Mouse (Mus musculus) thymus, postnatal 0 days (tissue): Measurements from ENCODE around the gene Map4k2. TPM values are rescaled to one million over a fixed set of nuclear protein-coding genes. Genes with fewer than 3 reads are reported as not detected.

Experiments used
- DNase-seq: peaks from one replicate; pipeline ENCODE4 v3.0.0-alpha.2; 2015; ENCODE audit warnings: low spot score
- polyA plus RNA-seq: library from polyadenylated mRNA; unstranded; fragments of >200 nt; fragmentation: Nextera tagmentation; extraction: Ambion mirVana; gene quantifications from 2 replicates; pipeline ENCODE4 v1.2.1, GENCODE M21; 2015

Gene Map4k2
- polyA plus RNA-seq, 1 experiment from 2014 or later: 57.3 TPM

DNA sequence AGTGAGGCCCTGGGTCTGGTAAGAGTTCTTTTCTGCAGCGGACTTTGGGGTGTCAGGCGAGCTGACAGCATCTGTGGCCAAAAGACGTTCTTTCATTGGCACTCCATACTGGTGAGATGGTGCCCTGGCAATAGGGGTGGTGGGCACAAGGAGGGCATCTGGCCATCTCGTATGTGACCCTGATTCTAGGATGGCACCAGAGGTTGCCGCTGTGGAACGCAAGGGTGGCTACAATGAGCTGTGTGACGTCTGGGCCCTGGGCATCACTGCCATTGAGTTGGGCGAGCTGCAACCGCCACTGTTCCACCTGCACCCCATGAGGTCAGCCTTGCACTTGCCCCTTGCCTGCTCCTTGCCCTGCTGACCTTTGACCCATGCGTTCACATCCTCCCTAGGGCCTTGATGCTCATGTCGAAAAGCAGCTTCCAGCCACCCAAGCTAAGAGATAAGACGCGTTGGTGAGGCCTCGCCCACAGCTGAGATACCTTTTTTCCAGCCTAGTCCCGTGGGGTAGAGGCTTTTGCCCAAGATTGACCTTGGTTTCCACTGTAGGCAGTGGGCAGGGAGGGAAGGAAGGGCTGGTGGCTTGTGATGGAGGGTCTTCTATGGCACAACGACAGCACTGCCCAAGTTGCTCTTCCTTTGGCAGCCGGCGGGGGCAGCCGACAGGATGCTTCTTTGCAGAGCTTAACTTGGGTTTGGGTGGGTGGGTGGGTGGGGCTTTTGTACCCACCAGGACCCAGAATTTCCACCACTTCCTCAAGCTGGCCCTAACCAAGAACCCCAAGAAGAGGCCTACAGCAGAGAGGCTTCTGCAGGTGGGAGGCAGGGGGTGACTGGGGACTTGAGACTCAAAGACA, 2.4 kb downstream of the Map4k2 start:
- DNase-seq: peak; percentile 64

DNA sequence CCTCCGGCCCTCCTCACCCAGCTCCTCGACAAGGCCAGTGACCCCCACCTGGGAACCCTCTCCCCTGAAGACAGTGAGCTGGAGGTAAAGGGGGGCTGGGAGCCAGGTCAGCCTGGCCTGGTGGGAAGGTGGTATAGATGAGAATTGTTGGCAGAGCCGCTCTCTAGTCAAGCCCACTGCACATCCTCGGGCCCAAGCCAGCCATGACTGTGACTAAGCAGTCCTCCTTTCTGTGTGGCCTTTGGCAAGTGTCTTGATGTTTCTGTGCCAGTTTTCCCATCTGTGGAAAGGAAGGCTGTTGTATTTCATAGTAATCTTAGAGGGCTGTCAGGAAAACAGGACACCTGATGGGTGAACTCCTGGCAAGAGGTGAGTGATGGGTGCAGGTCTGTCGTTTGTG, 3.1 kb downstream of the Map4k2 start:
- DNase-seq: no peak

DNA sequence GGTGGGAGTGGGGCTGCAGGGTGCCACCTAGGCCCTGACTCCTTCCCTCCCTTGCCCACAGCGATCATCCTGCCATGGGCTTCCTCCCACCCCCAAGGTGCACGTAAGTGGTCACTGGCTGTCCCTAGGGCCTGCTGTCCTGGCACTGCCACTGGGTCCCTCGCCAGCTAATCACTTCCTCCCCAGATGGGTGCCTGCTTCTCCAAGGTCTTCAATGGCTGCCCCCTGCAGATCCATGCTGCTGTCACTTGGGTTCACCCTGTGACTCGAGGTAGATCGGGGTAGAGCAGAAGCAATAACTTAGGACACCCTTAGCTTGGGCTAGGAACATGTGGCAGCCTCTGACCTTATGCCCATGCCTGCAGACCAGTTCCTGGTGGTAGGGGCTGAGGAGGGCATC, 5.1 kb downstream of the Map4k2 start:
- no peak for DNase-seq

DNA sequence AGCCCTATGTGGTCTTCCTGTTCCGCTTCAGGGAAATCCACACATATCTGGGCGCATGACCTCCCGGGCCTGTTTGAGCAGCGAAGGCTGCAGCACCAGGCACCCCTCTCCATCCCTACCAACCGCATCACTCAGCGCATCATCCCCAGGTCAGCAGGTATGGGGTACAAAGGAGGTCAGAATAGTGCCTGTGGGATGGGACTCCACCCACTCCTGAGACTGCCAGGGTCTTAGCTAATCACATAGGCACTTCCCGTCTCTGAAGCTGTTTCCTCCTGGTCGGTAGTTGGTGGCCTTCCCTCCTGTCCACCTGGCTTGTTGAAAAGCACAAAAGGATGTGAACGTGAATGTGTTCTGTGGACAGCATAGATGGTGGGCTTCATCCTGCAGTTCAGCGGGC, 5.7 kb downstream of the Map4k2 start:
- no peak for DNase-seq

DNA sequence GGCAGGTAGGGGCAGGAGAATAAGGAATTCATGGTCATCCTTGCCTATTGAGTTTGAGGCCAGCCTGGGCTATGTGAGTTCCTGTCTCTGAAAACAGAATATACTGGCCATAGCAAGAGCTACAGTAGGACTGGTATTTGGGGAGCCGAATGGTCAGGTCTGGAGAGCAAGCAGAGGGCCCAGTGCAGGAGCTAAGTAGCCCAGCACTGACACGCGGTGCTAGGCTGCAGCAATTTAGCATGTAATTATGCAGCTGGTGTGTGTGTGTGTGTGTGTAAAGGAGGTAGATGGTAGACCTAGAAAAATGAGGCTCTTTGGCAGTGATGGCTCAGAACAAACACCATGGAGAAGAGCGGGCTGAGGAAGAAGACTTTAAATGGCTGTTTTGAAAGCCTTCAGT, 6.7 kb downstream of the Map4k2 start:
- DNase-seq: no peak

DNA sequence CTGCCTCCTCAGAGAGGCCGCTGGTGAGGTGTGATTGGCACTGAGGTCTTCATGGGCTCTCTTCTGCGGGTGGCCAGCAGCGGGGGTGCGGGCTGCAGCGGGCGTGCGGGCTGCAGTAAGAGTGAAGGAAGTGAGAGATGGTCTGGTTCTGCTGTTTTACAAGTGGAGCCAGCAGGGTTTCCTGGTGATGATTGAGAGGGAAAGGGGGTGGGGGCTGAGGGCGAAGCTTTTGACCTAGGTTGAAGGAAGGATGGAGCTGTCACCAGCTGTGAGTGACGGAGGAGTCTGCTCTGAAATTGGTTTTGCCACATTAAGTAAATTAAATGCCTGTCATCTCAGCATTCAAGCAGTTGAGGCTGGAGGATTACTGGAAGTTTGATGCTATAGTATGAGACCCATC, 7.8 kb downstream of the Map4k2 start:
- no peak for DNase-seq

DNA sequence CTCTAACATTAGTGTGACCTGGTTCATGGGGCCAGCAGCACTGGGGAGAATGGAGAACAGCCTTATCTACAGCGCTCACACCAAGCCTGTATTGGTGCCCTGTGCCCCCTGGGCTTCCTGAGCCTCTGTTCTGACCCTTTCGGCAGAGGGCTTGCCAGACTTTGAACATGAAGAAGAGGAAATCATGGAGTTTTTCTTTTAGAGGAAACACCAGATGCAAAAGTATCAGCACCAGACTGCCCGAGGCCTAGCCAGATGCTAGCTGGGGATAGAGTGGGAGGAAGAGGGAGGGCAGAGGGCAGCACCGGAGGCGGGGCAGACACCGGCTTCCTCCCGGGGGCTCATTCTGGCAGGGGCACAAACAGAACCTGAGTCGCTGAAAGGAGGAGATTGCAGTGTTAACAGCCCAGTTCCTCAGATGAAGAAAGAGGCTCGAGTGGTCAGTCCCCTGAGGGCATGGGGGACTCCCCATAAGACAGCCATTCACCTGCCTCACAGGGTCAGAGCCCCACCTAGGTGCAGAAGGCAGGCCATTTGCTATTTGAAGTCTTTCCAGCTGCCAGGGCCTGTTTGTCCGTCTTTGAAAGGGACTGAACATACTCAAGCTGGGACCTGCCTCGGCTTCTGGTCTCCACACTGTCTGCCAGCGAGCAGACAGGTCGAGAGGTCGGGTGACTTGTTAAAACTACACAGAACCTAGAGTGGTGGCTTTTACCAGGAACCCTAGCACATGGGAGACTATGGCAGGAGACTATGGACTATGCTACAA, 8.5 kb downstream of the Map4k2 start:
- DNase-seq: no peak

DNA sequence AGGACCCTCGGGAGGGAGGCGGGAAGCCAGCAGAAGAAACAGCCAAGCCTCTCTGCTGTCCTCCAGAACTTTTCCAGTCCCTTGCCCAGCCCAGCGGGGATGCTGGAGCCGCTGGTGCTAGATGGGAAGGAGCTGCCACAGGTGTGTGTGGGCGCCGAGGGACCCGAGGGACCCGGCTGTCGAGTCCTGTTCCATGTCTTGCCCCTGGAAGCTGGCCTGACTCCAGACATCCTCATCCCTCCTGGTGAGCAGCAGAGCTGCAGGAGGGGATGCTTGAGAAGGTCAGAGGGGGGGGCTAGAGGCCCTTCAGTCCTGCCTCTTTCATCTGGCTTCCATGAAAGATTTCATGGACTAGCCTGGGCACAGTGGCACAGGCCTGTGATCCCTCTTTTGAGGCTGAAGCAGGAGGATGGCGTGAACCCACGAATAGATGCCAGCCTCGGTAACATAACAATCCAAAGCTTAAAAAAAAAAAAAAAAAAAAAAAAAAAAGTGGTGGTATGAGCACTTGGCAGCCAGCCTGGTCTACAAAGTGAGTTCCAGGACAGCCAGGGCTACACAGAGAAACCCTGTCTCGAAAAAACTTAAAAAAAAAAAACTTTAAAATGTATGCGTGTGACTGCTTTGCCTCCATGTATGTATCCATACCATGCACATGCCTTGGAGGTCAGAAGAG, 10.6 kb downstream of the Map4k2 start:
- DNase-seq: no peak

DNA sequence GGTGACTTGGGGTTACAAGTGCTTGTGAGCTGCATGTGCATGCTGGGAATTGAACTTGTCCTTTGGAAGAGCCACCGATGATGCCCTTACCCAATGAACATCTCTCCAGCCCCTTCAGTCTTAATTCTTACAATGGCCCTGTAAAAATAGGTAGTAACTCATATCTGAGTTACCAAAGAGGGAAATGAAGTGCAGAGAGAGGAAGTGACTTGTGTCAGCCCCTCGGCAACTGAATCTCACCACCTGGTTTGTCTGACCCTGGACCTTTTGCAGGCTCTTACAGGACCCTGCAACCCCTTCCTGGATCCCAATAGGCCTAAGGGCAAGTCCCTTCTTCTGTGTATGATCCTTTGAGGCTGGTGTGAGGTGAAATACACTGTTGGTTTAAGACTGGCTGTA, 11.2 kb downstream of the Map4k2 start:
- no peak for DNase-seq

DNA sequence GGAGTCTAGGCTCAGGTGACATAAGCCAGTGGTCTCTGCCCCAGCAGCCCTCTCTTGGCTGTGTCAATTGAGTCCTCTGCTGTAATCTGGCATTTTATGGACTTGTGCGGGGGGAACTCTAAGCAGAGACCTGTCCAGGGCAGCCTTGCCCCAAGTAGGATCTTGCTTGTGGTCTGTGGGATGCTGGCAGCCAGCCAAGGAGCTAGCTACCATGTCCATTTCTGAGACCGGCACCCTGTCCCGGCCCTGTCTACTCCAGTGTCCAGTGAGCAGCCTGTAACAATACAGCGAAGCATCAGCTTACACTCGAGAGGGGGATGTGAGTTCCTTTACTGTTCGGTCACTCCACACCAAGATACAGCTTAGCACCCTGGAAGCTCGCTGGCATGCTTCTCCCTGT, 13.1 kb downstream of the Map4k2 start:
- no peak for DNase-seq

DNA sequence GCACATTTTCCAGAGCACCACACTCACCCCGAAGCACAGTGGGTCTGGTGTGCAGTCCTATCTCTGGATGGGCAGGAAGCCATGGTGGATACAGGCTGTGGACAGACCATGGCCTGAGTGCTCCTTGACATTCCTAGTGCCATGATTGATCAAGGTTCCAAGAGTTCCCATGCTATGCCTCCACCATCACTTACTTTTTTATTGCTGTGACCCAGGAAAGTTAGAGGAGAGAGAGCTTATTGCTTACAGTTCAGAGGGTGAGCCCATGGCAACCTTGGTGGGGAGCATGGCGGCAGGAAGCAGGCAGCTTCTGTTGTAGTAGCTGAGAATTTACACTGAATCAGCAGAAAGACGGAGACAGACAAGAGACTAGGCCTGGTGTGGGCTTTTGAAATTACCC, 20.4 kb downstream of the Map4k2 start:
- DNase-seq: no peak

DNA sequence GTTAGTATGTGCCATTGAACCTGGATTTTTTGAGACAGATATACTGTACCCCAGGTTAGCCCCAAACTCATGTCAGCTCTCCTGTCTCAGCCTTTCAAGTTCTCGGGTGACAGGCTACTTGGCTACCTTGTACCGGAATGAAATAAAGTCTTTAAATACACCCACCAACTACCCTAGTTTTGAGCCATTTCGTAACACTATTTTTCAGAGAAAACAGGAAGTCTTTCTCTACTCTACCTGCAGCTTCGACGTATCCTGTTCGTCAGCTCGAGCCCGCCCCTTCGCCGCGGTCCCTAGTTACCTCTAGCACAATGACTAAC, 22.1 kb downstream of the Map4k2 start:
- DNase-seq: no peak

DNA sequence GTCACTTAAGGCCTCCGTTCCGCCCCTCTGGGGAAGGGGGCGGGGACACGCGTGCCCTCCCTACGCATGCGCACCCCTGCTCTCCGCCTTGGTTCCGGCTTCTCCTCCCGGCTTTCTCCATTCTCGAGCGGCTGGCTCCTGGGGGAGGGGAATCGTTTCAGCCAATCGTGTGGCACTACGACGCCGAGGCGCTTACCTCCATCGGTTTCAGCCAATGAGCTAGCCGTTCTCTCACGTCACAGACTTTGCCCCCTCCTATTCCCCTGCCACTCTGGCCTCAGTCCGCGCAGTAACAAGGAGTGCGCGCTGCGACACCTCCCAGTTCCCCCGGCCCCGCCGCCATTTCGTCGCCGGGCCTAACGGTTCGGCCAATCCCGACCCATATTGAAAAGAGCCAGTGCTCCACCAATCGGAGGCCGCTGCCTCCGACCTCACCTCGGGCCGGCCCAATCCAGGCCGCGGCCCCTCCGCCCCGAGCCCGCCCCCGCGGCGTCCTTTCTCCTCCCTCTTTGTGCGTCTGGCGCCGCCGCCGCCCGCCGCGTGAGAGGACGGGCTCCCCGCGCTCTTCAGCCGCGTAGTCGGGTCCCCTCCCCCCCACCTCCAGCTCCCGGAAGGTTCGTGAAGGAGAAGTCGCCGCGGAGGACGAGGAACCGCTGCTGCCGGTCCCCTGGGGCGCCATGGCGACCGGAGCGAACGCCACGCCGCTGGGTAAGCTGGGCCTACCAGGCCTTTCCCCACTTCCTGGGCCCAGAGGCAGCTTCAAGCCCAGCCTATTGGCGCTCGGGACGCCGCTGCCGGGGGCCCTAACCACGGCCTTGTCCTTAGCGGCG, 22.7 kb downstream of the Map4k2 start, which contains the start of gene Sf1:
Sf1 (plus strand) TSS at position 280 of the 830 bp plus-strand sequence.
- DNase-seq: peak; percentile 100

DNA sequence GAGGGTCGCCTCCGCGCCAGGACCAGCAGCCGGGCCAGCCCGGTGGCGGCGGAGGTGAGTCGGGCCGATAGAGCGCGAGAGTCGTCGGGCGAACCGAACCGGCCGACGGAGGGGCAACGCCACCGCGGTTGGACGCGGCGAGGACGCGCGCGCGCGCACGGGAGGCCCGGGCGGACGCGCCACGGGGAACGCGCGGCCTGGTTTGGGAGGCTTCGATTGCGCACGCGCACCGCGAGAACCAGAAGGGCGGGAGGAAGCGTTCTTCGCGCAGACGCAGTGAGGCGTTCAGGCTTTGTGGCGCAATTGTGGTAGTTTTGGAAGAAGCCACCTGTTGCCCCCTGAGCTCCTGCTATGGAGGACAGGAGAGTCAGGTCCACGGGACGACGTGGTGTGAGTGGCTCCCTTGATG, 23.4 kb downstream of the Map4k2 start:
- peak; percentile 94 for DNase-seq

DNA sequence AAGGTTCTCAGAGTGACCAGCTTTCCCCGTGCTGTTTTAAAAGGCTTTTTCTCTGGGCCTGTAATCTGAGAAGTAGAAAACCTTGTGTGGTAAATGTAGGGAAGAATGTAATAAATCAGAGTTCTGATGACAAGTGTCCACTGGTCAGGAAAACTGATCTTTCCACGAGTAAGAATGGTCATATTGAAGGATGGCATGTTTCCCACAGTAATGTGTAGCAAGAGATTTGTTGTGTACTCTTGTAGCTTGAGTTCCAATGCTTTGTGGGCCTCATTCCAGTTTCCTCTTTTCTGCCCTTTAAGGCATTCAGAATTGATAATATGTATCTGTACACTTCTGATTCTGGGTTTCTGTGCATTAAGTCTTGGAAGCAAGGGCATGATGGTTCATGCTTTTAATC, 23.9 kb downstream of the Map4k2 start:
- no peak for DNase-seq

DNA sequence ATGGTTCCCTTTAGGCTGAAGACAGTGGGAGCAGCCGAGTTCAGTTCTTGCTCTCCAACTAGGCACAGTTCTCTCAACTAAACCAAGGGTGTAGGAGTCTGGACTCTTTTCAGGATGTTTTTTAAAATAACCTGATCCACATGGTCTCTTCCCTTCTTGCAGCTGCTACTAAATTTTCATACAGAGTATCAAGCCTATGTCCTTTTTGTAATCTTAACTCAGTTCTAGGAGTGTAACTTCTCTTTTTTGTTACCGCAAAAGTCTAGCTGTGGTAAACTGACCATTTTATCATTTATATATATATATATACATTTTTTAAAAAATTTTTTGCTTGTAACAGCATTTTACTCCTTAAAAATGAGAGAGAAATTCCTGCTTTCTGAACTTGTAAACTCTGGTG, 29.2 kb downstream of the Map4k2 start:
- no peak for DNase-seq

DNA sequence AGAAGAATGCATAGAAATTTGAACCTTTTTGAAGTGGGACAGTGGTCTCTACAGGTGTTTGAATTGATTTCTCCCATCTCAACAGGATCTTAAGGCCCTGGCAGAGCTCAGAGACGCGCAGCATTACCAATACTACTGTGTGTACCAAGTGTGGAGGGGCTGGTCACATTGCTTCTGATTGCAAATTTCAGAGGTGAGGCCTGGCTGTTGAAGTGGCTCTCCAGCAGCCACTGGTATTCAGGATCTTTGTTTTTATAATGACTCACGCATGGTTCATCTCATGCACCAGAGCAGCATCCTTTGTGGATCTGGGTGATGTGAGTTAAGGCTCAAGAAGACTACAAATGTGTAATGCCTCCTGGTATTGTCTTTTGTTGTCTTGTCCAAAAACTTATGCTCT, 31.5 kb downstream of the Map4k2 start:
- DNase-seq: no peak

DNA sequence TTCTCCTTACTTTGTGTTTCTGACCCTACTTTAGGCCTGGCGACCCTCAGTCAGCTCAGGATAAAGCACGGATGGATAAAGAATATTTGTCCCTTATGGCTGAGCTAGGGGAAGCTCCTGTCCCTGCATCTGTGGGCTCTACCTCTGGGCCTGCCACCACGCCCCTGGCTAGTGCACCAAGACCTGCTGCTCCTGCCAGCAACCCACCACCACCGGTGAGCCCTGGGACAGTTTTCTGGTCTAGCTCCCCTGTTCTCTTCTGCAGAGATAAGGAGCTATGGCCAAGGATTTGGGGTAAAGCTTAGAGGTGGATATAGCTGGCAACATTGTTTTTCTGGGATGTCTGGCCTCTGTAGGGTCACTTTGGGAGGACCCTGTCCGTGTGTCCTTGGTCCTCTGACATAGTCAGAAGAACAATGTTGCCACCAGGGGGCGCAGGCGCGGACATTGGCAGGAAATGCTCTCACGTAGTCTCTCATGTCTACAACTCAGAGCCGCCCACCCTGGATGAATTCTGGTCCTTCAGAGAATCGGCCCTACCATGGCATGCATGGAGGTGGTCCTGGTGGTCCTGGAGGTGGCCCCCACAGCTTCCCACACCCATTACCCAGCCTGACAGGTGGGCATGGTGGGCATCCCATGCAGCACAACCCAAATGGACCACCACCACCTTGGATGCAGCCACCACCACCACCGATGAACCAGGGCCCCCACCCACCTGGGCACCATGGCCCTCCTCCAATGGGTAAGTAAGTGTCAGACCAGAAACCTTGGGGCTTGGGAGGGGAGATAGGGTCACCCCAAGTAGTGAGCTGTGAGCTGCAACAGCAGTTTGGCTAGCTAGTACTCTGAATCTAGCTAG, 32.8 kb downstream of the Map4k2 start:
- DNase-seq: peak; percentile 81

DNA sequence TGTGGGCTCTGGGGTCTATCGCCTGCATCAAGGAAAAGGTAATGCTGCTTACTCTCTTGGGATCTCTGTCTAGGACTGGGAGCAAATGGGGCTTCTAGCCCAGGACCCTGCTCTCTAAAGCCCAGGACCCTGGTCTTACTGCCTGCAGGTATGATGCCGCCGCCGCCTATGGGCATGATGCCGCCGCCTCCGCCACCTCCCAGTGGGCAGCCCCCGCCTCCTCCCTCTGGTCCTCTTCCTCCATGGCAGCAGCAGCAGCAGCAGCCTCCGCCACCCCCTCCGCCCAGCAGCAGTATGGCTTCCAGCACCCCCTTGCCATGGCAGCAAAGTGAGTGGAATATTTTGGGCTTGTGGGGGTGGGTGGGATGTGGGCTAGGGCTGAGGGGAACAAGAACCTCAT, 33.6 kb downstream of the Map4k2 start:
- no peak for DNase-seq
